9 mouse cellular contexts compared by ENCODE assay signal in genomic region chr8:13673215-13673614, GRCm38 (mm10). TPM values are rescaled to one million over a fixed set of nuclear protein-coding genes. Genes with fewer than 3 reads are reported as not detected.
DNase-seq lines count a peak whose midpoint lies in the region; ATAC-seq and TF ChIP-seq lines count a peak whose summit lies in the region.
"Had no signal": no experiment of that assay in that cellular context is flagged by ENCODE, and none has a peak within 500 bp of the region (broad histone marks: within the 10 kb centered on the region; RNA-seq: fewer than 3 reads in every experiment).

No protein-coding gene starts in this region.

- peak overlapping the region; percentile 45 for H3K9ac ChIP-seq in heart, embryonic 12.5 days

- peak overlapping the region; percentile 14; the same call in 1 of the 2 replicates for H3K4me2 ChIP-seq in heart, embryonic 12.5 days

- no peak for ATAC-seq in heart, embryonic 12.5 days (ENCODE audit: insufficient number of reproducible peaks, low FRiP score)

- H3K36me3 ChIP-seq in heart, embryonic 12.5 days: no peaks in the 10 kb centered on the region
- H3K36me3 ChIP-seq in small intestine, adult 2 months (ENCODE audit: control insufficient read depth, insufficient read depth, low read length): no peaks in the 10 kb centered on the region

- TF ChIP-seq POLR2A in small intestine, adult 2 months (IDR thresholded peaks at IDR 0.05; ENCODE audit: low read depth, low read length): no peak

- peak; percentile 60 to 62 for DNase-seq in cerebellum, postnatal 25 days
- DNase-seq in cerebellum, adult 8-10 months: no peak
- peak; percentile 29 for DNase-seq in ovary, postnatal 36 days (ENCODE audit: low spot score)
- no peak for DNase-seq in ovary, postnatal 14 days (ENCODE audit: low spot score)
- no peak for DNase-seq in urinary bladder, adult 2 months (ENCODE audit: low spot score)
- no peak for DNase-seq in thymus, adult 18-20 months

- WGBS in heart, embryonic 12.5 days: 64% methylated on average over 4 of the region's 4 CpGs
- WGBS in small intestine, adult 2 months: 70% methylated on average over 4 of the region's 4 CpGs

- peak; percentile 5; the same call in 1 of the 2 replicates for TF ChIP-seq CTCF in small intestine, adult 2 months (IDR thresholded peaks at IDR 0.05; ENCODE audit: extremely low read depth, insufficient read length, insufficient replicate concordance, low read depth, low read length)

- no peaks in the 10 kb centered on the region for H3K9me3 ChIP-seq in heart, embryonic 12.5 days (replicated peaks)

- no peaks in the 10 kb centered on the region for H3K27me3 ChIP-seq in heart, embryonic 12.5 days (replicated peaks)
- H3K27me3 ChIP-seq in small intestine, adult 2 months (ENCODE audit: control insufficient read depth, insufficient read depth, low read length): no peaks in the 10 kb centered on the region

- peak overlapping the region; percentile 64; the same call in 1 of the 2 replicates for H3K27ac ChIP-seq in heart, embryonic 12.5 days (ENCODE audit: poor library complexity, severe bottlenecking)
- H3K27ac ChIP-seq in small intestine, adult 2 months (ENCODE audit: insufficient read depth, low read depth, low read length): peak overlapping the region; percentile 52

- peaks cover 82% of the 10 kb centered on the region for H3K4me1 ChIP-seq in heart, embryonic 12.5 days (replicated peaks)
- peaks cover 27% of the 10 kb centered on the region for H3K4me1 ChIP-seq in small intestine, adult 2 months (ENCODE audit: control insufficient read depth, insufficient read depth, insufficient read length, low read length)

- H3K4me3 ChIP-seq in heart, embryonic 12.5 days: no peak overlapping the region
- H3K4me3 ChIP-seq in small intestine, adult 2 months (ENCODE audit: low read depth, low read length): no peak overlapping the region

RNA-seq across cellular contexts. Expression of gene Rasa3, which starts 4.2 kb away (rescaled TPM):
- 35.1 and 41.5 TPM in 2 replicates for polyA plus RNA-seq in heart, embryonic 12.5 days (2016; fragmentation: Nextera tagmentation; extraction: Ambion mirVana)
- 8.5 and 13.1 TPM in 2 replicates for polyA plus RNA-seq in small intestine, adult 2 months (2012; rRNA removed)
- polyA plus RNA-seq in urinary bladder, adult 2 months (2012; rRNA removed): 49.5 and 51.4 TPM in 2 replicates

RNA-seq across cellular contexts. Expression of gene Cfap97d2, which starts 32.5 kb away (rescaled TPM):
- polyA plus RNA-seq in heart, embryonic 12.5 days (2016; fragmentation: Nextera tagmentation; extraction: Ambion mirVana): 0.26 TPM in 1 of 2 replicates, not detected in the other
- not detected in 2 replicates for polyA plus RNA-seq in small intestine, adult 2 months (2012; rRNA removed)
- polyA plus RNA-seq in urinary bladder, adult 2 months (2012; rRNA removed): 0.11 and 0.27 TPM in 2 replicates
- polyA plus RNA-seq: intestine, embryonic 14.5 days had no signal

Comparison
In these comparisons a context has a peak if more than half of its experiments do, and no peak if none do; other contexts are left out.
1. DNase-seq: peak in cerebellum, postnatal 25 days (2 of 2) and ovary, postnatal 36 days (single experiment); none in cerebellum, adult 8-10 months (single experiment), ovary, postnatal 14 days (single experiment), urinary bladder, adult 2 months (single experiment) and thymus, adult 18-20 months (0 of 2).